Mouse (Mus musculus): Measurements from ENCODE around the gene Thumpd2.

Gene Thumpd2

GRCm38 (mm10) chr17:81031830-81032442 is 32.9 kb downstream of the Thumpd2 start:
- DNase-seq = no peak

- no peak for DNase-seq
These were observed 37.6 kb downstream of the Thumpd2 start for GRCm38 (mm10) chr17:81027331-81027730.

DNA sequence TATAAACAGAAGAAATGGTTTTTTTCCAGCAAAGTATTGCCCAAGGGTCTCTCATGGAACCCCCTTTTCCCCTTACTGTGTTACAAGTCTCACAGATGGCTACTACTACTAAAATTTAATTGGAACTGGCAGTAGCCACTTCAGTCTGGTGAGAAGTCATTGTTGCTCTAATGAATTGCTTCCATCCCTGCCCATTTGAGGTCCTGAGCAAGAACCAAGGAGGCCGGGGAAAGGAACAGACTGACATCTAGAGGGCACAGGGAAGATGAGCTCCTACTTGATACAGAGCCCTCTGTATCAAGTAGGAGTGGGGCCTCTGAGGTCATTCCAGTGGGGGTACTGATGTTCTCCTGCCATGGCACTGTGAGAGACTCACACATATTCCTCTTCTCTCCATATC is 47.8 kb downstream of the Thumpd2 start:
- no peak for DNase-seq

DNA sequence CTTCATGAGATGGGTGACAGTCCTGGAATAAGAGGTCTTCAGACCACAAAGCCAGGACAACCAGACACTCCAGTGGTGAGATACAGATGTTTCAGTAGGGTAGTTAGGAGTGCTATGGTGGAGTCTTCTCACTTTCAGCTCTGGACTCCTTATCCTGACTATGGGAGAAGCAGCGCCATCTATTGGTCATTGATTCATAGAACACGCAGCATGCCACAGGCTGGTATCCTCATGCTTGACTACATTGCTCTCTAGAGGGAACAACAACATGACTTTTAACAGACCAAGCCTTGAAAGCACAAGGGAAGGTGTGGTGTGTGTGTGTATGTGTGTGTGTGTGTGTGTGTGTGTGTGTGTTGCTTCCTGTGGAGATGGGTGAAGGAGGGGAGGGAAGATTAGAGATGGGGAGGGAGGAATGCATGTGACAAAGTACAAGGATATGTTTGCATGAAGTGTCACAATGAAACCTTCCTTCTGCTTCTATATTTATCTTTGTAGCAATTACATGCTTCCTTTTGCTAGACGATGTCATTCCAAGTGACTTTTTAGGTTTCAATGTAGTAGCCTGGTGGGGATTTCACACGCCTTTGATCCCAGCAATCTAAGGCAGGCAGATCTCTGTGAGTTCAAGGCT is 49.0 kb downstream of the Thumpd2 start:
- peak; percentile 90 for DNase-seq

GRCm38 (mm10) chr17:81010844-81011685 is 53.8 kb downstream of the Thumpd2 start:
- no peak for DNase-seq

GRCm38 (mm10) chr17:81010199-81010598 is 54.7 kb downstream of the Thumpd2 start:
- DNase-seq = no peak

- DNase-seq = no peak
These were observed 55.8 kb downstream of the Thumpd2 start for GRCm38 (mm10) chr17:81009112-81009511.

DNA sequence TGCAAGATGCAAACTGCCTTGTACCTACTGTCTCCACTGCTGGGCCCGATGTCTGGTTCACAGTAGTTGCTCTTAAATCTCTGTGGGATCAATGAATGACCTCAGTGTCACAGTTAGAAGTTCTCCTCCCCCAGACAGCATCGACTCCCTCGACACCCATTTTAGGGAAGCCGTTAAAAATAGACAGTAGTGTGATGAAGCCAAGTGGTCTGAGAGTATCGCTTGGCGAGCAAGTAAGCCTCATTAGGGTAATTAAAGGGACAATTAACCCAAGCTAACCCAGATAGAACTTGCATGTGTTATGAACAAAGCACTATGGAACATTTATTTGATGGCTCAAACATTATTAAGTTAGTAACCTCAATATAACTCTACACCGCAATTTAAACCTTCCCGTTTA is 59.6 kb downstream of the Thumpd2 start:
- no peak for DNase-seq

DNA sequence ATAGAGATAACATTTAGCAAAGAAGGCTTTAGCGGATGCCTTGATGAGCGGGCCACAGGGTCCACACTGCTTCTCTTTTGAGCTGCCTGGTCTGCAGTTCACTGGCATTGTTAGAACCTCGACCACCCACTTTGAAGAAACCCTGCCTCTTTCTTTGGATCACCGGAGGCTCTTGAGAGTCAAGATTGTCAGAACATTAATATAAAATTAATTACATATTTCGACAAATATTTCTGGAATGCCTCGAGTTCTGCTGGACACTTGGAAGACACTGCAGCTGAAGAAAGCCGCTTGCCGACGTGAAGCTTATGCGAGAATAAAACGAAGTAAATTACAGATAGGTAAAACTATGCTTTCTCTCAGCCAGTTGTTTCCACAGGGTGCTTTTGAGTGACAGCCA is 60.4 kb downstream of the Thumpd2 start:
- no peak for DNase-seq

GRCm38 (mm10) chr17:81002130-81002529 is 62.8 kb downstream of the Thumpd2 start:
- no peak for DNase-seq

DNA sequence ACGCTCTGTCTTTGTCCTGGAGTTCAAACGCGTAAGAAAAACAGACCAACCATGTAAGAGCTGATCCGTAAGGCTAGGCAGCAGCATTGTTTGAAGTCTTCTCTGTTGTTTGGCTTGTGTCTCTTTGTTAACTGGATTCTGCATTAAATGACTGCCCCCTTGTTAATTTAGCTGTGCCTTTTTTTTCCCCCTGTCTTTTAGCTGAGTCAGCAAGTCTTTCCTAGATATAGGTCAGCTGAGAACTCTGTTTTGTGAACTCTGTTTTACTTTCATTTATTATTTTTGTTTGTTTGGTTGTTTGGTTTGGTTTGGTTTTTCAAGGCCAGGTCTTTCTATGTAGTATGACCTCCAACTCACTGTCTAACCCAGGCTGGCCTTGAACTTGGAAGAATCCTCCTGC is 63.2 kb downstream of the Thumpd2 start:
- DNase-seq = no peak

GRCm38 (mm10) chr17:81001010-81001409 is 63.9 kb downstream of the Thumpd2 start:
- DNase-seq = no peak

DNA sequence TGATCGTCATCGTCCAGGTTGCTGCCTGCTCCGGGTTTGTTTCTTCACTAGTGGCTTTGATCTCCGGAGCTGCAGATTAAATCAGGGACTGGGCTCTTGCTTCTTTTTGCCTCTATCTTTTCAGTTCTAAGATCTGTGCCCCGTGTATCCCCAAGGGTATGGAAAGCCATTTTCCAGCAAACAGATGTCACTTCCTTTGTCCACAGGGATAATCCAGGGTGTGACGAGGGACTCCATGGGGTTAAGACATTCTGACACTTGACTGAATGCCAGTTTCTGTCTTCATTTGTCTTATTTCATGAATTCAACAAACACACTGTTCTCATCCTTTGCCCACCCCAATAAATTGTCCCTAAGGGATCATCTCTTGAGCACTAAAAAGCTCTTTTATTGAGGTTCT is 65.9 kb downstream of the Thumpd2 start:
- no peak for DNase-seq

DNA sequence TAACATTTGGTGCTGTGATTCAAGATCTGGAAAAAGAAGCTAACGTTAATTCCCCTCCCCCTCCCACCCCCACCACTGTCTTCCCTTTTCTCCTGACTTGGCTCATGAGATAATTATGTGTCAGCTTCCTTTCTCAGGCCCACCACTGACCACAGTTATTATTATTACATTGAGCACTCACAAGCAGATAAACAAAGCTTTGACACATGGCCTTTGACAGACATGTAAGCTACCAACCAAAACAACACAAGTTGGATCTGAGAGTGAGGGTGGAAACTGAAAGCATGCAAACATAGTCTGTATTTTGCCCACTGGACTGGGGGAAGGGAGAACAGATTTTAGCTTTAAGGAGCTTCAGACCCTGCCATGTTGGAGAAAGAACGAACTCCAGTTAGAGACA is 67.7 kb downstream of the Thumpd2 start:
- no peak for DNase-seq

DNA sequence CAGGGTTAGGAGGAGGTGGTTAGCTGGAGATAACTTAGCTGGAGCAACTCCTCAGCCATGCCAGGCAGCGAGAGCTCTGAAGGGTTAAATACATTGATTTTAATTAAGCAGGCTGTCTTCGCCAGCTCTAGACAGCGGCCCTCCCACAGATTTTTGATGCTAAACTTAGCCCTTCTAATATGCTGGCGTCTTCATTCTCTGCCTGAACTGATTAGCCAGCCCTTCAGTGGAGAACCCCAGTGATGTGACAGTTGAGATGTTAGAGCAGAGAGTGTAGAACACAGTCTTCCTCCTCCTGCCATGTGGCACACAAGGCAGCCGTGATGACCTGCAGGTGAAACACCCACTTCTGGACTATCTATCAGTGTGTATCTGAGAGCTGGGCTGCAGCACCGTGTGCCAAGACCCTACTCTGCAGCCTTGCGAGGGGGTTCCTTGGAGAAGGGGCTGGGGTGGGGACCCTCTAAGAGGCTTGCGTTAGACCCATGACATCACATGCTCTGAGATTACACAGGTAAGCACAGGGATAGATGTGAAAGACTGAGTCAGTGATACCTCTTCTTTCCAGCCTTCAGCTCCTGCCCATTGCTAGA is 73.3 kb downstream of the Thumpd2 start:
- DNase-seq = peak; percentile 35

DNA sequence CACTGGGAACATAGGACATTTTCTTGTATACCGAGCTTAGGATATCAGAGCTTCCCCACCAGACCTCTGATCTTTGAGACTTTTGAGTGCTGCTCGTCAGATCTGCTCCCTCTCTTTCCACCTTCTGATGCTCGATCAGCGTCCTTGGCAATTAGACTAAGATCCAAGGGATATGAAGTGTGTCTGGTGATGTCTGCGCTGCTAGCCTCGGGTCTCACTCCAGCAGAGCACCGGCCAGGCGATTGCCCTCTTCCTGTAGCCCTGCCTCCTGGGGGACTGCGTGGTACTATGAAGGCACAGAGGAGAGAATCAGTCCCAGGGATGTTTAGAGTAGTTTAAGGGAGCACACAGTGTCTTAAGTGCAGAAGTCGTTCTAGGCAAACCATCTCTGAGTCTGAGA is 81.9 kb downstream of the Thumpd2 start:
- no peak for DNase-seq

DNA sequence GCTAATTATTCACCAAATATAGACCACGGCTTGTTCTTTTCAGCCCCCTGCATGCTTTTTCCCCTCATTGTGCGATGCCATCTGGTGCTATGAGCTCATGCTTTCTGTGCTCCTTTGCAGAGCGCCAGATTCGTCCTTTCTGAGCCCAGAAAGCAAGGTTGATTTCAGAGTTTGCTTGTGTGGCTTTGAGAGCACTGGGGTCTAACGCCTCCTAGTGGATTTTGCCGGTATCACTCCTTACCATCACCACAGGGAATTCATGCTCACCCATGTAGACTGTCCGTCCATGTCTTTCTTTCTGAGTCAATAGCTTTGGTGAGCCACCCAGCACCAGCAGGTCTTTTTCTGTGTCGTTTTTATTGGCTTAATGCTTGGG is 82.5 kb downstream of the Thumpd2 start:
- peak; percentile 91 for DNase-seq

DNA sequence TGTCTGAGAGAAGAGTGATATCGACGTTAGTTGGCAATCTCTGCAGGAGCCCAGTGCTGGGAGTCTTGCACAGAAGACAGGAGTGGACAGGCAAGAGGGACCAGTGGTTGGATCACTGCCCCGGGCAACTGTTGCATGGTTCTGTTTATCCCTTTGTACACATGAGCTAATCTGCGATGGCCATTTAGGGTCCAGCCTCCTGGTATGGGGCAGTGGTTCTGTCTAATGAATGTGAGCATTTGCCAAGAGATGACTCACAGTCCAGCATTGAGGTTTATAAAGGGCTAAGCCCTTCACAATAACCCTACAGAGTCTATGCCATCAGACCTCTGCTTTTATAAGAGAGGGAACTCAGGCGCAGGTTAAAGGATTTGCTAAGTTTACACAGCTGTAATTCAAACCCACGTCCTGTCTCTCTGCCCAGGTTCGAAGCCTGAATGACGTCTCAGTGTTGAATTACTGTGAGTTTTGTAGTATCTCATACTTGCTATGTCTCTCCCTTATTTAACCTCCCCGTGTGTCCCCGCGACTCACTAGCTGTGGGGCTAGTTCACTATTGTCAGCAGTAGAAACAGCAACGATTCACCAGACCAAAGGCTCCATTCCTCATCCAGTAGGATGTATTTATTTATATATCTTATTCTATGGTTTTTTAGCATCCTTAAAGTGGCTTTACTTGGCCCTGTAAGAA is 83.0 kb downstream of the Thumpd2 start:
- peak; percentile 88 for DNase-seq

DNA sequence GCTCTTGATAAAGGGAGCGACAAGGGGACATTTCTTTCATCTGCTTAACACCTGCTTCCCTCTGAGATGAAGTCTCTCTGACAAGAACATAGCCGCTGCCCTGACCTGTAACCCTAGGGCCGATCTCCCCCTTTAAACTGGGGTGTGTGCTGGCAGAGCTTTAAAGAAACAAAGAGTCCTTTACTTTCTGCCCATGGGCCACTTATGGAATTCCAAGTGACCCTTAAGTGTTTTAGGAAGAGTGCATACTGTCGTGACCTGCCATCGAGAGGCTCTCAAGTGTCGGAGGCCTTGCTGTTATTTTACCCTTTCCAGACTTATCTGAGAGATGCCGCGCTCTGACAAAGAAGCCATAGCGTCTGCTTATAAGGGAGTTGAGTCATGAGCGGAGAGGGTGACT is 84.8 kb downstream of the Thumpd2 start:
- peak; percentile 55 for DNase-seq

DNA sequence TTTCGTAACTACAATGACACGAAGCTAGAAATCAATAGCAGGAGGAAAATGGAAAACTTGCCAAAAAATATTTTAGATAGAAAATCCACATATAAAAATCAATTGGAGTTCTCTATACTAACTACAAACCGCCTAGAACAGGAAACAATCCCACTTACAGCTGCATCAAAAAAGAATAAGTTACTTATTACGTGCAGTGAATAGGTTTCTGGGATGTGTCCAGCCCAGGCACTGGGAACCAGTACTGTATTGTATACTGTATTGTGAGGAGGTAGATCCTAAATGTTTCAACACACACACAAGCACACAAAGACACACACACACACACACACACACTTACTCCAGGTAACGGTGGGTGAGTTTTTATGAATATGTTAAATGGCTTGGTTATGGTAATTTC is 87.6 kb downstream of the Thumpd2 start:
- DNase-seq = peak; percentile 55

Data from heart, adult 11 months (tissue).